Mouse (Mus musculus) heart, postnatal 0 days (tissue): ENCODE results near the gene Abhd14b.

Experiments used
- CTCF ChIP-seq: IDR thresholded peaks from 2 replicates; pipeline ENCODE4 v1.5.1; 2016; ENCODE audit warnings: antibody characterized with exemption, control low read depth, low read depth
- EP300 ChIP-seq: IDR thresholded peaks from 2 replicates; pipeline ENCODE4 v1.6.1; 2016; ENCODE audit warnings: antibody characterized with exemption, low read depth

- TF ChIP-seq CTCF: no peak
- TF ChIP-seq EP300: no peak
Observed at GRCm38 (mm10) chr9:106430015-106430264, 17.3 kb upstream of the Abhd14b start.
